Comparison of ENCODE assay signal across 8 mouse cellular contexts in genomic region chr7:128298481-128299342, GRCm38 (mm10). TPM values are rescaled to one million over a fixed set of nuclear protein-coding genes. Genes with fewer than 3 reads are reported as not detected.
A peak's percentile ranks its signal among the peaks of the same experiment; 100 is the strongest.
DNase-seq lines count a peak whose midpoint lies in the region; ATAC-seq and TF ChIP-seq lines count a peak whose summit lies in the region.

No protein-coding gene starts in this region.

- TF ChIP-seq EP300 in lung, postnatal 0 days (IDR thresholded peaks at IDR 0.05) = no peak

- no peaks in the 10 kb centered on the region for H3K27me3 ChIP-seq in lung, postnatal 0 days (replicated peaks; ENCODE audit: insufficient read depth, low read length)
- H3K27me3 ChIP-seq in limb, embryonic 11.5 days (ENCODE audit: control insufficient read depth, insufficient read depth, low read length) = no peaks in the 10 kb centered on the region
- H3K27me3 ChIP-seq in neural tube, embryonic 15.5 days (replicated peaks) = no peaks in the 10 kb centered on the region

- no peak for TF ChIP-seq CTCF in lung, postnatal 0 days (IDR thresholded peaks at IDR 0.05)

- DNase-seq in lung, postnatal 0 days (ENCODE audit: low spot score) = peak; percentile 82
- DNase-seq in lung, postnatal 25 days (ENCODE audit: low spot score) = no peak
- DNase-seq in limb, embryonic 11.5 days (ENCODE audit: low spot score) = no peak
- no peak for DNase-seq in thymus, postnatal 4 days
- no peak for DNase-seq in cerebellum, adult 8-10 months

- H3K4me2 ChIP-seq in lung, postnatal 0 days (replicated peaks; ENCODE audit: low read depth, low read length) = peak overlapping the region; percentile 86
- peak overlapping the region; percentile 87 for H3K4me2 ChIP-seq in limb, embryonic 11.5 days (ENCODE audit: low read depth, severe bottlenecking)
- H3K4me2 ChIP-seq in neural tube, embryonic 15.5 days = peak overlapping the region; percentile 89

- no peaks in the 10 kb centered on the region for H3K9me3 ChIP-seq in lung, postnatal 0 days (ENCODE audit: low read length)
- no peaks in the 10 kb centered on the region for H3K9me3 ChIP-seq in limb, embryonic 11.5 days (ENCODE audit: control insufficient read depth, low read length)
- no peaks in the 10 kb centered on the region for H3K9me3 ChIP-seq in neural tube, embryonic 15.5 days (replicated peaks)

- H3K27ac ChIP-seq in lung, postnatal 0 days (ENCODE audit: low read length) = peak overlapping the region; percentile 75; the same call in 1 of the 2 replicates
- H3K27ac ChIP-seq in limb, embryonic 11.5 days (replicated peaks; ENCODE audit: low read depth, low read length) = no peak overlapping the region
- H3K27ac ChIP-seq in neural tube, embryonic 15.5 days (replicated peaks) = peak overlapping the region; percentile 82; the same call in 1 of the 2 replicates

- WGBS in lung, postnatal 0 days = 67% methylated on average over 8 of the region's 8 CpGs
- WGBS in limb, embryonic 11.5 days = 78% methylated on average over 8 of the region's 8 CpGs
- WGBS in neural tube, embryonic 15.5 days = 72% methylated on average over 8 of the region's 8 CpGs

- H3K4me3 ChIP-seq in lung, postnatal 0 days (ENCODE audit: low read depth, low read length) = peak overlapping the region; percentile 90
- peak overlapping the region; percentile 93; the same call in 1 of the 2 replicates for H3K4me3 ChIP-seq in limb, embryonic 11.5 days (ENCODE audit: low read depth, low read length)
- H3K4me3 ChIP-seq in neural tube, embryonic 15.5 days (replicated peaks) = peak overlapping the region; percentile 94

- H3K4me1 ChIP-seq in lung, postnatal 0 days (ENCODE audit: insufficient read depth, low read depth, low read length) = peaks cover 4% of the 10 kb centered on the region; the same call in 1 of the 2 replicates
- H3K4me1 ChIP-seq in limb, embryonic 11.5 days (ENCODE audit: control insufficient read depth, insufficient read depth, low read length) = peaks cover 2% of the 10 kb centered on the region; the same call in 1 of the 2 replicates
- H3K4me1 ChIP-seq in neural tube, embryonic 15.5 days = peaks cover 24% of the 10 kb centered on the region

- H3K36me3 ChIP-seq in lung, postnatal 0 days (ENCODE audit: insufficient read depth, low read length) = no peaks in the 10 kb centered on the region
- no peaks in the 10 kb centered on the region for H3K36me3 ChIP-seq in limb, embryonic 11.5 days (ENCODE audit: control insufficient read depth, insufficient read depth, low read length)
- no peaks in the 10 kb centered on the region for H3K36me3 ChIP-seq in neural tube, embryonic 15.5 days

- ATAC-seq in lung, postnatal 0 days = peak; percentile 29
- peak; percentile 52 for ATAC-seq in erythroid progenitor cell, adult 5-6 weeks (replicated peaks; ENCODE audit: low FRiP score, poor library complexity, severe bottlenecking)
- no peak for ATAC-seq in limb, embryonic 11.5 days (ENCODE audit: insufficient number of reproducible peaks, low FRiP score, low TSS enrichment, low read depth)
- no peak for ATAC-seq in neural tube, embryonic 15.5 days (ENCODE audit: low FRiP score)
- no peak for ATAC-seq in granulocyte monocyte progenitor cell, adult 5-6 weeks (replicated peaks; ENCODE audit: poor library complexity, severe bottlenecking)

- peak overlapping the region; percentile 63; the same call in 1 of the 2 replicates for H3K9ac ChIP-seq in lung, postnatal 0 days (replicated peaks; ENCODE audit: low read depth)
- H3K9ac ChIP-seq in limb, embryonic 11.5 days (ENCODE audit: low read length) = no peak overlapping the region; the same call in 1 of the 2 replicates
- H3K9ac ChIP-seq in neural tube, embryonic 15.5 days (replicated peaks) = no peak overlapping the region

RNA-seq across cellular contexts. Expression of gene BC017158, which starts 0.7 kb away (rescaled TPM):
- 15.7 and 16.7 TPM in 2 replicates for polyA plus RNA-seq in lung, postnatal 0 days (2015; fragmentation: Nextera tagmentation; extraction: Ambion mirVana)
- total RNA-seq in erythroid progenitor cell, adult 5-6 weeks (2015; ENCODE audit: low replicate concordance) = 90.5 and 137 TPM in 2 replicates
- 85.2 and 107 TPM in 2 replicates for total RNA-seq in erythroid progenitor cell, adult 5-6 weeks (2017; ENCODE audit: low replicate concordance)
- 25.4 and 31.0 TPM in 2 replicates for polyA plus RNA-seq in limb, embryonic 11.5 days (2014; fragmentation: Nextera tagmentation; extraction: Ambion mirVana)
- polyA plus RNA-seq in neural tube, embryonic 15.5 days (2015; fragmentation: Nextera tagmentation; extraction: Ambion mirVana) = 22.7 and 25.7 TPM in 2 replicates
- 37.7 and 45.6 TPM in 2 replicates for total RNA-seq in granulocyte monocyte progenitor cell, adult 5-6 weeks (2014; fragmentation: Nextera tagmentation)
- 18.4 and 24.8 TPM in 2 replicates for total RNA-seq in granulocyte monocyte progenitor cell, adult 5-6 weeks (2017)

RNA-seq across cellular contexts. Expression of gene Slc5a2, which starts 33.3 kb away (rescaled TPM):
- polyA plus RNA-seq in lung, postnatal 0 days (2015; fragmentation: Nextera tagmentation; extraction: Ambion mirVana) = 0.08 and 0.23 TPM in 2 replicates
- 2.5 TPM in 1 of 2 replicates, not detected in the other for total RNA-seq in erythroid progenitor cell, adult 5-6 weeks (2015; ENCODE audit: low replicate concordance)
- 1.3 TPM in 1 of 2 replicates, not detected in the other for total RNA-seq in erythroid progenitor cell, adult 5-6 weeks (2017; ENCODE audit: low replicate concordance)
- polyA plus RNA-seq in limb, embryonic 11.5 days (2014; fragmentation: Nextera tagmentation; extraction: Ambion mirVana) = not detected in 2 replicates
- 0.10 TPM in 1 of 2 replicates, not detected in the other for polyA plus RNA-seq in neural tube, embryonic 15.5 days (2015; fragmentation: Nextera tagmentation; extraction: Ambion mirVana)
- not detected in 2 replicates for total RNA-seq in granulocyte monocyte progenitor cell, adult 5-6 weeks (2014; fragmentation: Nextera tagmentation)
- not detected in 2 replicates for total RNA-seq in granulocyte monocyte progenitor cell, adult 5-6 weeks (2017)

RNA-seq across cellular contexts. Expression of gene Tgfb1i1, which starts 52.1 kb away (rescaled TPM):
- polyA plus RNA-seq in lung, postnatal 0 days (2015; fragmentation: Nextera tagmentation; extraction: Ambion mirVana) = 157 and 160 TPM in 2 replicates
- total RNA-seq in erythroid progenitor cell, adult 5-6 weeks (2015; ENCODE audit: low replicate concordance) = 0.84 and 1.4 TPM in 2 replicates
- total RNA-seq in erythroid progenitor cell, adult 5-6 weeks (2017; ENCODE audit: low replicate concordance) = 0.51 TPM in 1 of 2 replicates, not detected in the other
- 14.3 and 15.6 TPM in 2 replicates for polyA plus RNA-seq in limb, embryonic 11.5 days (2014; fragmentation: Nextera tagmentation; extraction: Ambion mirVana)
- 28.4 and 50.2 TPM in 2 replicates for polyA plus RNA-seq in neural tube, embryonic 15.5 days (2015; fragmentation: Nextera tagmentation; extraction: Ambion mirVana)
- total RNA-seq in granulocyte monocyte progenitor cell, adult 5-6 weeks (2014; fragmentation: Nextera tagmentation) = 0.06 and 1.2 TPM in 2 replicates
- not detected in 2 replicates for total RNA-seq in granulocyte monocyte progenitor cell, adult 5-6 weeks (2017)

Comparison
In these comparisons a context has a peak if more than half of its experiments do, and no peak if none do; other contexts are left out.
1. ATAC-seq: peak in lung, postnatal 0 days (single experiment) and erythroid progenitor cell, adult 5-6 weeks (single experiment); none in limb, embryonic 11.5 days (single experiment), neural tube, embryonic 15.5 days (single experiment) and granulocyte monocyte progenitor cell, adult 5-6 weeks (single experiment).
2. Peak in every context shown above with its lines, with median percentiles within 50 percentile points of each other: H3K4me2 ChIP-seq and H3K4me3 ChIP-seq.